Mouse (Mus musculus) B cell, adult 62 days (primary cell): Measurements from ENCODE around the gene Rnf5. TPM values are rescaled to one million over a fixed set of nuclear protein-coding genes. Genes with fewer than 3 reads are reported as not detected.

ENCODE experiments used
- total RNA-seq: library from RNA; stranded (reverse); gene quantifications from 4 replicates; pipeline ENCODE4 v1.2.4, GENCODE M21; 2023

The Rnf5 gene
- total RNA-seq, result 25.6 to 33.1 TPM (median 27.8 TPM) in 4 replicates

GRCm38 (mm10) chr17:34603375-34604060, at the start of gene Rnf5:
Rnf5 (minus strand) TSS chr17:34603690.

DNA sequence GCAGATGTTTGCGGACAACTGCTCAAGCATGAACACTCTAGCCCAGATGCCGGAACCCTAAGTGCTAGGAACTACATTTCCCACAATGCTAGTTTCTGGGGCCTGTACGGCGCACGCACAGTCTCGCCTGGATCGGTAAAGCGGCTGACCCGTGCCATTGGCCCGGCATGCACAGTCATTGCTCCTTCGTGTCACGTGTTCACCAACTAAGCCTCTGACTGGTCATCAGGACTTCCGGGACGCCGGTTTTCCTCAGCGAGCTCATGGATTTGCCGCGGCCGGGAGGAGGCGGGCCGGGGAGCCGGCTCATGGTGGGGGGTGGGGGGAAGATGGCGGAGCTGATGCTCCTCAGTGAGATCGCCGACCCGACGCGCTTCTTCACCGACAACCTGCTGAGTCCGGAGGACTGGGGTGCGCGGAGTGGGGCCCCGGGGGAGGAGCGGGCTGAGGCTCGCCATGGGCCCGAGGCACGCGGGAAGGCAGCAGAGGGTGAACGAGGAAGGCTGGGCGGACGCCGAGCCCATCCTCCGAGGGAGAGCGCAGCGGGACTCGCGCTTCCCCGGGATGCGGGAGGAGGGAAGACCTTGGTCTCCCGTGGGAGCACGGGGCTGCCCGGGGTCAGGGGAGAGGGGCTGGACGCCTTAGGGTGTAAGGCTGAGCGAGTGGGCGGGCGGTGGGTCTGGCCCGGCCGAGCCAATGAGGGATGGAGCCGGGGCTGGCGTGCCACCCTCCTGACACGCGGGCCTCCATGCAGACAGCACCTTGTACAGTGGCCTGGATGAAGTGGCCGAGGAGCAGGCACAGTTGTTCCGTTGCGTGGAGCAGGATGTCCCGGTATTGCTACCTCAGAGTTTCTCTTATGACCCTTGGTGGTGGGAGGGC, 43.7 kb upstream of the Rnf5 start, which contains the start of gene Atf6b:
Gene Atf6b, plus strand, starts transcription at position 241 of the 882 bp plus-strand sequence.

DNA sequence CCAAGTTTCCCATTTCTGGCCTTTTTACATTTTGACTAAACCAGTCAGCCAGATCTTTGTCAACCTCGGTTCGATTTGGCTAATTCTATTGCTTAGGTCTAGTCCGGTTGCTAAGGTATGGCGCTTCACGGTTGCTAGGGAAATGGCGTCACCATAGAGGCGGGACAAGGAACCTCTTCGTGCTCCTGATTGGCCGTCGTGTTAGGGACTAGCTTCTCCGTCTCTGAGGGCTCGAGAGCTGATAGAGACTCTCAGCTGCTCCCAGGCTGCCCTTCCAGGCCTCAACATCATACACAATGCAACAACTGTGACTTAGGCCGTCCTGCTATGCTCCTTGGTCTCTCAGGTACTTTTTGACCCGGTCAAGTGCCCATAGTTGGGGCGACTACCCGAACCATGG, 41.1 kb upstream of the Rnf5 start, which contains the start of gene Fkbpl:
Gene Fkbpl, plus strand, starts transcription at position 157 of the 400 bp plus-strand sequence.

DNA sequence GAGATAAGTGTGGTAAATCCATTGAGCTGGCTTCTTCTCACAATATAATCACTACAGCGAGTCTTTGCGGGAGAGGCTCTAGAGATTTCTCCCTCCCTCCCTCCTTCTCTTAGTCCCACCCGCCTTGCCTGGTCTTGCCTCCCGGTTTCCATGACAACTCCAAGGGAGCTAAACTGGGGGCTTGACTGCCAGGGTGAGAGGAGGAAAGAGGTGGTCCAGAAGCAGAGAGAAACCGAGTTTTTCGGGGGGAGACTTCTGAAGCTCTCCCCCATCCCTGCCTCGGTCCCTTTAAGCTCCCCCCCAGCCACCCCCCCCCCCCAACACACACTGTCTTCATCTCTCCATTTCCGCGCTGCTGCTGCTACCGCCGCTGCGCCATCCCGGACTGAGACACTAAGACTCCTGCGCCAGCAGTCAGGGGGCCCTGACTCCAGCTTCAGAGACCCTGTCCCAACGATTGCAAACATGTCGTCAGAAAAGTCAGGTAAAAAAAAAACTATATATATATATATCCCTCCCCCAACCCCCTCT, 25.8 kb upstream of the Rnf5 start, which contains the start of gene Prrt1:
Gene Prrt1, plus strand, starts transcription at position 313 of the 531 bp plus-strand sequence.

DNA sequence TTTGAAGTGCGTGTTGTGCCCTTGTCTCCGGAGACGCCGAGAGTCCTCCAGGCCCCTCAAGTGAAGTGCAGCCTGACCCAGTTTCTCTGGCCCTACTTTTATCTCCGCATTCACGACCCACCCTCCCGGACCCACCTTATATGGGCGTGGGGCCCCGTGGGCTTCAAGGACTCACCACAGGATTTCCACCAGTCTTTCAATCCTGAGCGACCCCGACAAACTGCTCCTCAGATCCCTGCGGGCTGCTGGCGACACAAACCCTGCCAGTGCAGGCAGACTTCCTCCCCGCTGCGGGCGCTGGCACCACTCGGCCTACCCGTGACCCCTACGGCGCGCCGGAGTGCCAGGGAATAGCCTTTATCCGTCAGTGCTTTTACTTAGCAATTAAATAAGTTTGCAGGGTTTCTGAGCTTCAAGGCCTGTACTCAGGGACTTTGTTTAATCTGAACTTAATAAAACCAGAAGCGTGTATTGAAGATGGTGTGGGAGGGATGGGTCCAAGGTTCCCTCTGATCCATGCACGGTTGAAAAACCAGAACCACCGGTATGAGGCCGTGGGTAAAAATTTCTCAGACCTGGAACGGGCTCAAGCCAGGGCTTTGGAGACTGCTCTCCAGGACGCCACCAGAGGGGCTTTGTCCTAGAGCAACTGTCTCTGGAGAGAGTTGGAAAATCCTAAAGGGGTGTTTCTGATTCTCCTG, 24.6 kb upstream of the Rnf5 start, which contains the start of gene Ppt2:
Gene Ppt2, minus strand, starts transcription at position 568 of the 701 bp plus-strand sequence.

DNA sequence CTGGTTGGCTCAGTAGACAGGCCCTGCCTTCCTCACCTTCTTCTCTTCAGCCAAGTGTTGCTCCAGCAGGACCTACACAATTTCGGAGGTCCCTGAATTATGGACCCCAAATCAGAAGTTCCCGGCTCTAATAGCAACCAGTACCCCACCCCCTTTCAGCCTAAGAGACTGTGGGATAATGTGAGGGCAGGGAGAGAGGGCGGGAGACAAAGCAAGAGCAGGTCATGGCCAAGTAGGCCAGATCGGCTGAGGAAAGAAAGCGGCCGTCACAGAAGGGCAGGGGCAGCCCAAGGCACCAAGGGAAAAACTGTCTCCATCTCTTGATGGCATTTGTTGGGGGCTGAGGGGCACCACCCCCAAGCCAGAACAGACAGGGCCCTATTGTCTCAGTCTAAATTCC, 12.4 kb upstream of the Rnf5 start, which contains the start of gene Egfl8:
Gene Egfl8, minus strand, starts transcription at position 101 of the 400 bp plus-strand sequence.

DNA sequence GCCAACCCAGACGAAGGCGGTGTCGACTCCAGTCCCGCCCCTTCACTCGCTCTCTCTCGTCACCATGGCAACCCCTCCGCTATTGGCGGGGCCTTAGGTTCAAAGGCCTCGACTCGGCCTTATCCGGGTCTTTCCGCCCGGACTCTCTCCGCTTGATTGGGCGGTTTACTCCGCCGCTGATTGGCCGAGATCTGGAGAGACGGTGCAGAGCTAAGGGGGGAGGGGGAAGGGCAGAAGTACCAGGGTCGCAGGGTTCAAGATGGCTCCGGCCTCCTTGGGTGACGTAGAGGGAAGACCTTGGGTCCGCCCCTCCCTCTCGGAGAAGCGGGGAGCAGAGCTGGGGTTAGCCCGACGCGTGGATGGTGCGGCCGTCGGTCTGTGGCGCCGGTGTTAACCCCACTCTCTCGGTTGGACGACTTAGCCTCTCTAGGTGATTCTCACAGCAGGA, 595 bp upstream of the Rnf5 start, which contains the start of gene Agpat1:
Gene Agpat1, plus strand, starts transcription at position 202 of the 448 bp plus-strand sequence.

DNA sequence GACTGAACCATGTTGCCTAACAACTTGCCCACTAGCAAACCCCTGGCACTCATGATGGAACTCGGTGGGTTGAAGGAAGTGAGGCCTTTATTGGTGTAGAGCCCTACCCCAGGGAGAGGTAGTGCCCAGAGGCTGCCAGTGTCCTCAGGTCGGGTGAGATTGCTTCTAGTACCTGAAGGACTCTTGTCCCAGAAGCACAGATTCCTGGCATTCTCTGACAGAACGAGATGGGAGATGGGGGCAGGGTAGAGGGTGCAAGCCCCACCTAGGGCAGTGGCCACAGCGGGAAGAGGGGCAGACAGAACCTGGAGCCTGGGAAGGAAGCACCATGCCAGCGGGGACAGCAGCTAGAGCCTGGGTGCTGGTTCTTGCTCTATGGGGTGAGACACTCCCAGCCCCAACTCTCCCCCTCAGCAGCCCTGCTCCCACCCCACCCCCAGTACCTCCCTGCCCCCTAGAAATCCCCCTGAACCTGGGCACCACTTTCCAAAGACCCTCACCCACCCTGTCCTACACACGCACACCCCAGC, 5.9 kb downstream of the Rnf5 start, which contains the start of gene Ager:
Gene Ager, plus strand, starts transcription at position 297 of the 530 bp plus-strand sequence.

DNA sequence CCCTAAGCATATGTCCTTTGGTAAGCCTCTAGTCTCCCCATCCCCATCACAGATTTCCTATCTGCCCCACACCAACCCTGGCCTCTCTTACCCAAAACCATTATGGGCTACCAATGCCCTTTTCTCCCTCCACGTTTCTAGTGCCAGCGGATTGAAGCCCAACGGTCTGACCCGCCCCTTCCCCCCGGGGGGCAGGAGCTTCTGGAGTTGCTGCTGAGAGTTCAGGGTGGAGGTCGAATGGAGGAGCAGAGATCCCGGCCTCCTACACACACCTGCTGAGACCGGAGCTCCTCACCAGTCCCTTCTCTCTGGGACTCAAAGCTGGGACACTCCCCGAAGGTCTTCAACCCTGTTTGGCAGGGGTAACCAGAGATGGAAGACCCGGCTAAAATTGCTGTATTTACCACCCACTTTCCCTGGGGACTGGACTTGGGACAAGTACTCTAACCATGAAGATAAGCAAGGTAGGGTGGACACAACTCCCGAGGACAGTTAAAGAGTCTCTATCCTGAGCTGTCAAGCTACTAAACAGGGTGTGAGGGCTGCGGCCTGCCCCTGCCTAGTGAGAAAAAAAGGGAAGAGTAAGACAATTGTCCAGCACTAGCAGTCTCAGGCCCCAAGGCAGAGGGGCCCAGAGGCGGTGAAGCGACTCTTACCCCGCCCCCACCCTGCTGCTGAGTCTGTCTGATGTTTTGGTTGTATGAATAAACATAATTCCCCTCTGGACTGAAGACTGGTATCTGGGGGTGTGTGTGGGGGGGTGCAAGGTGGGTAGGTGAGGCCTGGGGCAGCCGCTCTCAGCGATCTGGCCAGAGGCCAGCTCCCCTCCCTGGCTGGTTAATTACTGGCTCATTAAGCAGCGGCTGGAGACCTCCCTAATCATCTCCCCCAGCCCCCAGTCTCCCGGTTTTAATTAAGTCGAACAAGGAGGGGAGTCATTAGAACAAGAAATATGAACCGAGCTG, 12.2 kb downstream of the Rnf5 start, which contains the start of gene Pbx2:
Gene Pbx2, plus strand, starts transcription at position 238 of the 965 bp plus-strand sequence.

GRCm38 (mm10) chr17:34589681-34590101, 13.8 kb downstream of the Rnf5 start, which contains the start of gene Gpsm3:
Gpsm3 (plus strand) TSS chr17:34589806.

DNA sequence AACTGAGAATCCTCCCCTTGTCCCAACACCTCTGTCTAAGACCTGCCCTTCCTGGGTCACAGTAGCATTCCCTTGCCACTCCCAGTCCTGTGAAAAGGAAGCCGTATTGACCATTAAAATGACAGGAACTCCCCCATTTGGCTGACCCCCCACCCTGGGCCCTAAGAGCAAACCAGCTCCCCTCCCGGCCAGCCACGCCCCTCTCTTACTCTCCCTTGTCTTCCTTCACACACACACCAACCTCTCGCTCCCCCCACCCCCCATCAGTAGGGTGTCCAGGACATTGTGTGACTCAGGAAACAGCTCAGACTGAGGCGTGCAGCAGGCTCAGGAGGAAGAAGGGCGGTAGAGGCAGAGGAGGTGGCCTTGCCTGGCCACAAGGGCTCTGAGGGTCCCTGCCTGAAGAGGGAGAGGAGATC, 39.5 kb downstream of the Rnf5 start, which contains the start of gene Notch4:
Gene Notch4, plus strand, starts transcription at position 266 of the 419 bp plus-strand sequence.

Other genes with a start within 250 kb of the Rnf5 start
- gene Btnl2, start 248.9 kb downstream of the Rnf5 start, total RNA-seq, result 8.7 to 12.1 TPM (median 11.4 TPM) in 4 replicates
- gene Btnl1, start 226.6 kb downstream of the Rnf5 start, total RNA-seq, result 2.4 to 4.0 TPM (median 3.3 TPM) in 4 replicates
- gene BC051142, start 204.9 kb downstream of the Rnf5 start, total RNA-seq, result 15.9 to 24.9 TPM (median 20.4 TPM) in 4 replicates
- not detected in 4 replicates for gene Btnl4, start 126.4 kb downstream of the Rnf5 start, total RNA-seq
- not detected in 4 replicates for gene Btnl6, start 86.3 kb downstream of the Rnf5 start, total RNA-seq
- gene Notch4, start 39.4 kb downstream of the Rnf5 start, total RNA-seq, result 0.36 to 1.6 TPM (median 0.63 TPM) in 4 replicates
- 117 to 138 TPM (median 127 TPM) in 4 replicates for gene Gpsm3, start 13.9 kb downstream of the Rnf5 start, total RNA-seq
- gene Pbx2, start 12.4 kb downstream of the Rnf5 start, total RNA-seq, result 47.4 to 53.9 TPM (median 53.5 TPM) in 4 replicates
- 3.6 to 4.4 TPM (median 4.3 TPM) in 4 replicates for gene Ager, start 5.8 kb downstream of the Rnf5 start, total RNA-seq
- gene Agpat1, start 572 bp upstream of the Rnf5 start, total RNA-seq, result 59.3 to 69.6 TPM (median 64.7 TPM) in 4 replicates
- gene Egfl8, start 12.3 kb upstream of the Rnf5 start, total RNA-seq, result not detected in 4 replicates
- 2.5 to 3.9 TPM (median 3.0 TPM) in 4 replicates for gene Ppt2, start 24.8 kb upstream of the Rnf5 start, total RNA-seq
- 0.38 TPM in 1 of 4 replicates, not detected in the others for gene Prrt1, start 25.8 kb upstream of the Rnf5 start, total RNA-seq
- gene Fkbpl, start 41.1 kb upstream of the Rnf5 start, total RNA-seq, result 2.2 to 6.7 TPM (median 3.2 TPM) in 4 replicates
- gene Atf6b, start 43.5 kb upstream of the Rnf5 start, total RNA-seq, result 66.0 to 75.7 TPM (median 68.0 TPM) in 4 replicates
- gene Tnxb, start 66.8 kb upstream of the Rnf5 start, total RNA-seq, result 0.09 to 0.19 TPM (median 0.13 TPM) in 4 replicates
- 1.5 to 2.8 TPM (median 2.1 TPM) in 4 replicates for gene C4b, start 140.2 kb upstream of the Rnf5 start, total RNA-seq
- not detected in 4 replicates for gene Cyp21a1, start 200.9 kb upstream of the Rnf5 start, total RNA-seq
- 70.2 to 78.8 TPM (median 74.6 TPM) in 4 replicates for gene Stk19, start 233.3 kb upstream of the Rnf5 start, total RNA-seq
- 83.3 to 87.2 TPM (median 86.2 TPM) in 4 replicates for gene Dxo, start 233.3 kb upstream of the Rnf5 start, total RNA-seq
- gene Skiv2l, start 246.5 kb upstream of the Rnf5 start, total RNA-seq, result 99.2 to 119 TPM (median 104 TPM) in 4 replicates
- gene Nelfe, start 246.7 kb upstream of the Rnf5 start, total RNA-seq, result 31.6 to 38.4 TPM (median 32.6 TPM) in 4 replicates